Mouse (Mus musculus): Measurements from ENCODE around the gene Ltbp4. TPM values are rescaled to one million over a fixed set of nuclear protein-coding genes. Genes with fewer than 3 reads are reported as not detected.

The Ltbp4 gene
- total RNA-seq, 2 experiments from 2014 or later: 77.8 to 94.6 TPM

GRCm38 (mm10) chr7:27328161-27328560 lies 9.3 kb downstream of the Ltbp4 start:
- DNase-seq: no peak

GRCm38 (mm10) chr7:27327500-27327899 lies 10.0 kb downstream of the Ltbp4 start:
- no peak for DNase-seq

- peak; percentile 43 to 52 for DNase-seq
Observed at GRCm38 (mm10) chr7:27326101-27326880, 11.2 kb downstream of the Ltbp4 start.

GRCm38 (mm10) chr7:27325697-27326096 lies 11.8 kb downstream of the Ltbp4 start:
- peak; percentile 88 to 89 for DNase-seq

GRCm38 (mm10) chr7:27324928-27325327 lies 12.6 kb downstream of the Ltbp4 start:
- no peak for DNase-seq

GRCm38 (mm10) chr7:27324161-27324560 lies 13.3 kb downstream of the Ltbp4 start:
- DNase-seq: no peak

- DNase-seq: no peak
Observed at GRCm38 (mm10) chr7:27323001-27323400, 14.5 kb downstream of the Ltbp4 start.

GRCm38 (mm10) chr7:27322291-27322690 lies 15.2 kb downstream of the Ltbp4 start:
- DNase-seq: no peak

- no peak for DNase-seq
Observed at GRCm38 (mm10) chr7:27319411-27319810, 18.1 kb downstream of the Ltbp4 start.

- no peak for DNase-seq
Observed at GRCm38 (mm10) chr7:27315958-27316357, 21.5 kb downstream of the Ltbp4 start.

GRCm38 (mm10) chr7:27314393-27314792 lies 23.1 kb downstream of the Ltbp4 start:
- DNase-seq: no peak

GRCm38 (mm10) chr7:27311651-27312284 lies 25.7 kb downstream of the Ltbp4 start:
- no peak for DNase-seq

- DNase-seq: no peak
Observed at GRCm38 (mm10) chr7:27310996-27311535, 26.4 kb downstream of the Ltbp4 start.

- peak; percentile 60 to 70 for DNase-seq
Observed at GRCm38 (mm10) chr7:27310306-27310705, 27.2 kb downstream of the Ltbp4 start.

GRCm38 (mm10) chr7:27309832-27310231 lies 27.7 kb downstream of the Ltbp4 start:
- DNase-seq: no peak

GRCm38 (mm10) chr7:27308821-27309549 lies 28.5 kb downstream of the Ltbp4 start:
- peak in 1 of 2 experiments; percentile 47 for DNase-seq

GRCm38 (mm10) chr7:27307551-27307950 lies 29.9 kb downstream of the Ltbp4 start:
- no peak for DNase-seq

GRCm38 (mm10) chr7:27306161-27307160 lies 31.0 kb downstream of the Ltbp4 start:
- peak in 1 of 2 experiments; percentile 65 for DNase-seq

GRCm38 (mm10) chr7:27305091-27305730 lies 32.3 kb downstream of the Ltbp4 start:
- DNase-seq: no peak

- DNase-seq: peak; percentile 73 to 86
Observed at GRCm38 (mm10) chr7:27302172-27302571, 35.3 kb downstream of the Ltbp4 start.

- no peak for DNase-seq
Observed at GRCm38 (mm10) chr7:27300801-27301200, 36.7 kb downstream of the Ltbp4 start.

Measured in adrenal gland, postnatal 36 days (tissue).